ENCODE assay signal across 8 mouse cellular contexts in genomic region chr11:101259948-101260825, GRCm38 (mm10). TPM values are rescaled to one million over a fixed set of nuclear protein-coding genes. Genes with fewer than 3 reads are reported as not detected.
DNase-seq lines count a peak whose midpoint lies in the region; ATAC-seq lines count a peak whose summit lies in the region.

Wnk4 (plus strand) TSS chr11:101260567.

- H3K36me3 ChIP-seq in forebrain, embryonic 15.5 days, result peaks cover 3% of the 10 kb centered on the region; the same call in 1 of the 2 replicates
- H3K36me3 ChIP-seq in hindbrain, embryonic 15.5 days, result 0 out of 2 replicates have a peak, but pooled peaks cover 5% of the 10 kb centered on the region
- peaks cover 40% of the 10 kb centered on the region for H3K36me3 ChIP-seq in liver, embryonic 12.5 days
- H3K36me3 ChIP-seq in neural tube, embryonic 12.5 days, result peaks cover 7% of the 10 kb centered on the region; the same call in 1 of the 2 replicates

- DNase-seq in frontal cortex, adult 2 months (ENCODE audit: extremely low spot score in 1 of 2, low spot score in 1 of 2), result no peak
- peak; percentile 80 for DNase-seq in adrenal gland, postnatal 14 days
- peak; percentile 35 to 45 for DNase-seq in thymus, postnatal 36 days

- WGBS in forebrain, embryonic 15.5 days, result 0% methylated on average over 37 of the region's 43 CpGs
- 0% methylated on average over 37 of the region's 43 CpGs for WGBS in hindbrain, embryonic 15.5 days
- WGBS in liver, embryonic 12.5 days (ENCODE audit: insufficient replicate concordance), result 2% methylated on average over 35 of the region's 43 CpGs
- WGBS in neural tube, embryonic 12.5 days, result under 1% methylated on average over 43 of the region's 43 CpGs

- no peaks in the 10 kb centered on the region for H3K9me3 ChIP-seq in forebrain, embryonic 15.5 days
- no peaks in the 10 kb centered on the region for H3K9me3 ChIP-seq in hindbrain, embryonic 15.5 days
- no peaks in the 10 kb centered on the region for H3K9me3 ChIP-seq in liver, embryonic 12.5 days (replicated peaks)
- no peaks in the 10 kb centered on the region for H3K9me3 ChIP-seq in neural tube, embryonic 12.5 days

- peak within 1 kb of the TSS; percentile 52 for H3K9ac ChIP-seq in forebrain, embryonic 15.5 days (replicated peaks)
- H3K9ac ChIP-seq in hindbrain, embryonic 15.5 days, result peak within 1 kb of the TSS; percentile 60
- peak within 1 kb of the TSS; percentile 93 for H3K9ac ChIP-seq in liver, embryonic 12.5 days
- H3K9ac ChIP-seq in neural tube, embryonic 12.5 days, result peak within 1 kb of the TSS; percentile 72

- H3K4me1 ChIP-seq in forebrain, embryonic 15.5 days, result peaks cover 21% of the 10 kb centered on the region
- peaks cover 36% of the 10 kb centered on the region for H3K4me1 ChIP-seq in hindbrain, embryonic 15.5 days (replicated peaks)
- H3K4me1 ChIP-seq in liver, embryonic 12.5 days, result peaks cover 91% of the 10 kb centered on the region
- peaks cover 56% of the 10 kb centered on the region for H3K4me1 ChIP-seq in neural tube, embryonic 12.5 days

- no peak within 1 kb of the TSS for H3K27ac ChIP-seq in forebrain, embryonic 15.5 days (replicated peaks)
- H3K27ac ChIP-seq in hindbrain, embryonic 15.5 days (replicated peaks), result no peak within 1 kb of the TSS
- H3K27ac ChIP-seq in liver, embryonic 12.5 days, result peak within 1 kb of the TSS; percentile 99
- no peak within 1 kb of the TSS for H3K27ac ChIP-seq in neural tube, embryonic 12.5 days

- peak within 1 kb of the TSS; percentile 94 for H3K4me2 ChIP-seq in forebrain, embryonic 15.5 days (replicated peaks)
- H3K4me2 ChIP-seq in hindbrain, embryonic 15.5 days, result peak within 1 kb of the TSS; percentile 99
- H3K4me2 ChIP-seq in liver, embryonic 12.5 days, result peak within 1 kb of the TSS; percentile 95
- H3K4me2 ChIP-seq in neural tube, embryonic 12.5 days (replicated peaks), result peak within 1 kb of the TSS; percentile 95

- no peak for ATAC-seq in frontal cortex, adult (ENCODE audit: low TSS enrichment)
- ATAC-seq in forebrain, embryonic 15.5 days (replicated peaks), result peak; percentile 70
- ATAC-seq in hindbrain, embryonic 15.5 days (ENCODE audit: low FRiP score, low read depth), result peak; percentile 71
- ATAC-seq in liver, embryonic 12.5 days, result peak; percentile 93
- ATAC-seq in neural tube, embryonic 12.5 days (ENCODE audit: low FRiP score, low read depth), result peak; percentile 73

- peaks cover 33% of the 10 kb centered on the region for H3K27me3 ChIP-seq in forebrain, embryonic 15.5 days
- peaks cover 44% of the 10 kb centered on the region for H3K27me3 ChIP-seq in hindbrain, embryonic 15.5 days
- H3K27me3 ChIP-seq in liver, embryonic 12.5 days (replicated peaks), result peaks cover 37% of the 10 kb centered on the region
- peaks cover 44% of the 10 kb centered on the region for H3K27me3 ChIP-seq in neural tube, embryonic 12.5 days (replicated peaks)

- peak within 1 kb of the TSS; percentile 42 for H3K4me3 ChIP-seq in forebrain, embryonic 15.5 days
- H3K4me3 ChIP-seq in hindbrain, embryonic 15.5 days, result peak within 1 kb of the TSS; percentile 48
- H3K4me3 ChIP-seq in liver, embryonic 12.5 days, result peak within 1 kb of the TSS; percentile 80
- peak within 1 kb of the TSS; percentile 45 for H3K4me3 ChIP-seq in neural tube, embryonic 12.5 days

RNA-seq across cellular contexts. Expression of gene Wnk4, which starts in this region (rescaled TPM):
- polyA plus RNA-seq in frontal cortex, adult 2 months (2012; rRNA removed), result 10.8 and 12.5 TPM in 2 replicates
- total RNA-seq in adrenal gland, postnatal 14 days (2021), result 3.4 and 3.6 TPM in 2 replicates
- 4.8 and 5.5 TPM in 2 replicates for polyA plus RNA-seq in forebrain, embryonic 15.5 days (2015; fragmentation: Nextera tagmentation; extraction: Ambion mirVana)
- 8.5 and 9.5 TPM in 2 replicates for polyA plus RNA-seq in hindbrain, embryonic 15.5 days (2015; fragmentation: Nextera tagmentation; extraction: Ambion mirVana)
- polyA plus RNA-seq in liver, embryonic 12.5 days (2016; fragmentation: Nextera tagmentation; extraction: Ambion mirVana), result 11.3 and 12.3 TPM in 2 replicates
- polyA plus RNA-seq in neural tube, embryonic 12.5 days (2016; fragmentation: Nextera tagmentation; extraction: Ambion mirVana), result 6.2 and 7.5 TPM in 2 replicates

Comparison
In these comparisons a context has a peak if more than half of its experiments do, and no peak if none do; other contexts are left out.
1. DNase-seq: peak in adrenal gland, postnatal 14 days (single experiment) and thymus, postnatal 36 days (2 of 2); none in frontal cortex, adult 2 months (0 of 2).
2. Peak in every context shown above with its lines, with median percentiles within 50 percentile points of each other: H3K4me2 ChIP-seq, H3K4me3 ChIP-seq and H3K9ac ChIP-seq.